In the genomic region with DNA sequence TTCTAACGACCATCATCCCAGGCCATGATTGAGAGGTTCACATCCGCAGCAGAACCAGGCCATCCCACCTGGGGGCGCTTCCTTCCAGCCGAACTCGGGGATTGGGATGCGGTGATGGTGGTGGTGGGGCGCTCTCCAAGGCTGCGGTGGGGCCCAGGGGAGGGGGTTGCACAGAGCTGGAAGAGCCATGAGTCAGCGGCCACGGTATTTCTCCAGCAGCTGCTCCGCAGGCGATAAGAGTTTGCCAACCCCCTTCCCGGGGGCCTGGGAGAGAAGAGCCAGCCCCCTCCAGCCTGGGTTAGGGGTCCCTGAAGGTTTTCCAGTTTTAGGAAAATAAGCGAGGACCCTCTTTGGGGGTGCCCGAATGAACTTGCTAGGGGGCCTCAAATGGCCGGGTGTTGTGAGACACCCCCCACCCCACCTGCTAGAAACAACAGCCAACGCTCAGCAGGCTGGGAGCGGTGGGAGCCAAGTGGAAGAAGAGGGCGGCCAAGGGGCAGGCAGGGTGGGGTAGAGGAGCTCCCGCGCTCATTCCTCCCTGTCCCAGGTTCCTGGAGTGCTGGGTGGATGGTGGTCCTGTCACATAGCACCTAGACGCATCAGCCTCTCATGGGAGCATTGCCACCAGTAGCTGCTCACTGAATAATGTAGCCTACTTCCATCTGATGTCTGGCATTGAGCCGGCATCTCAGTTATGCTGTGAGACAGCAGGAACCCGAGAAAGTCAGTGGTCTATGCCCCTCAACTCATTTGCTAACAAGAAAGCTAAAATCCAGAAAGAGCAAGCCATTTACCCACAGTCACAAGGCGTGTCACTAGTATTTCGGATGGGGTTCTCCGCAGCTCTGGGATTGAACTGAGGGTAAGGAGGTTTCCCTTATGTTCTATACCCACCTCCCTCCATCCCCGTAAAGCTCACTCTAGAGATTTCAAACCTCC, we compare ENCODE assay signal across 8 mouse cellular contexts. TPM values are rescaled to one million over a fixed set of nuclear protein-coding genes. Genes with fewer than 3 reads are reported as not detected.
A peak's percentile ranks its signal among the peaks of the same experiment; 100 is the strongest.
DNase-seq lines count a peak whose midpoint lies in the region; ATAC-seq and TF ChIP-seq lines count a peak whose summit lies in the region.

No protein-coding gene starts in this region.

- peak overlapping the region; percentile 86 for H3K27ac ChIP-seq in intestine, embryonic 14.5 days (ENCODE audit: low read depth)
- H3K27ac ChIP-seq in liver, embryonic 16.5 days (ENCODE audit: low read length) = no peak overlapping the region; the same call in 1 of the 2 replicates
- peak overlapping the region; percentile 63 for H3K27ac ChIP-seq in olfactory bulb, adult 2 months (ENCODE audit: insufficient read depth, low read depth, low read length)

- 2% methylated on average over 28 of the region's 28 CpGs for whole genome bisulfite sequencing in intestine, embryonic 14.5 days
- WGBS in liver, embryonic 16.5 days (ENCODE audit: insufficient replicate concordance) = 2% methylated on average over 28 of the region's 28 CpGs
- 2% methylated on average over 28 of the region's 28 CpGs for WGBS in olfactory bulb, adult 2 months

- H3K9ac ChIP-seq in intestine, embryonic 14.5 days (ENCODE audit: low read length) = peak overlapping the region; percentile 44; the same call in 1 of the 2 replicates
- H3K9ac ChIP-seq in liver, embryonic 16.5 days (ENCODE audit: low read depth, low read length) = peak overlapping the region; percentile 13; the same call in 1 of the 2 replicates

- peak; percentile 57; the same call in 1 of the 2 replicates for TF ChIP-seq CTCF in olfactory bulb, adult 2 months (IDR thresholded peaks at IDR 0.05; ENCODE audit: insufficient read depth, low read depth, low read length)

- TF ChIP-seq POLR2A in olfactory bulb, adult 2 months (IDR thresholded peaks at IDR 0.05; ENCODE audit: insufficient read depth, low read depth, low read length) = no peak

- peak overlapping the region; percentile 48 for H3K4me3 ChIP-seq in intestine, embryonic 14.5 days (ENCODE audit: low read depth, low read length)
- H3K4me3 ChIP-seq in liver, embryonic 16.5 days (ENCODE audit: low read depth, low read length) = peak overlapping the region; percentile 65
- peak overlapping the region; percentile 33 for H3K4me3 ChIP-seq in olfactory bulb, adult 2 months (ENCODE audit: insufficient read depth, low read depth, low read length)

- DNase-seq in urinary bladder, postnatal 25 days (ENCODE audit: low spot score) = peak; percentile 55
- DNase-seq in urinary bladder, postnatal 10 days (ENCODE audit: low spot score) = no peak
- DNase-seq in gastrocnemius, postnatal 14 days = peak; percentile 80
- peak; percentile 85 for DNase-seq in intestine, embryonic 14.5 days (ENCODE audit: low spot score)
- no peak for DNase-seq in spleen, postnatal 4 days (ENCODE audit: low spot score in 2 of 2)

- H3K4me2 ChIP-seq in intestine, embryonic 14.5 days (ENCODE audit: low read length) = peak overlapping the region; percentile 62
- peak overlapping the region; percentile 89 for H3K4me2 ChIP-seq in liver, embryonic 16.5 days (ENCODE audit: low read depth, low read length)

- intact Hi-C loops in gastrocnemius, postnatal 14 days (cut with DNase I; ENCODE audit: low total_unique reads) = no loop called here

- peaks cover 33% of the 10 kb centered on the region for H3K4me1 ChIP-seq in intestine, embryonic 14.5 days (replicated peaks; ENCODE audit: control insufficient read depth, insufficient read depth, low read length)
- peaks cover 19% of the 10 kb centered on the region for H3K4me1 ChIP-seq in liver, embryonic 16.5 days (ENCODE audit: control insufficient read depth, low read depth, low read length)
- peaks cover 29% of the 10 kb centered on the region for H3K4me1 ChIP-seq in olfactory bulb, adult 2 months (ENCODE audit: control insufficient read depth, insufficient read depth, low read length)

- H3K27me3 ChIP-seq in intestine, embryonic 14.5 days (replicated peaks; ENCODE audit: control insufficient read depth, insufficient read depth, low read length) = no peaks in the 10 kb centered on the region
- H3K27me3 ChIP-seq in liver, embryonic 16.5 days (ENCODE audit: control insufficient read depth, insufficient read depth, low read depth, low read length) = peaks cover 4% of the 10 kb centered on the region

- peak; percentile 34 for ATAC-seq in common myeloid progenitor, adult 5-6 weeks (replicated peaks; ENCODE audit: low read depth, poor library complexity, severe bottlenecking)
- ATAC-seq in intestine, embryonic 14.5 days (replicated peaks; ENCODE audit: low FRiP score, low TSS enrichment, low read depth) = peak; percentile 29; the same call in 1 of the 2 replicates
- ATAC-seq in liver, embryonic 16.5 days (ENCODE audit: low read depth) = no peak

- H3K9me3 ChIP-seq in intestine, embryonic 14.5 days (ENCODE audit: control insufficient read depth, low read length) = no peaks in the 10 kb centered on the region
- H3K9me3 ChIP-seq in liver, embryonic 16.5 days (replicated peaks; ENCODE audit: control insufficient read depth, low read length) = no peaks in the 10 kb centered on the region

- H3K36me3 ChIP-seq in intestine, embryonic 14.5 days (ENCODE audit: control insufficient read depth, insufficient read depth, low read length) = no peaks in the 10 kb centered on the region
- H3K36me3 ChIP-seq in liver, embryonic 16.5 days (ENCODE audit: control insufficient read depth, insufficient read depth) = no peaks in the 10 kb centered on the region

RNA-seq across cellular contexts. Expression of gene Creb3l1, which starts 17.1 kb away (rescaled TPM):
- total RNA-seq in common myeloid progenitor, adult 5-6 weeks (2017) = 0.78 TPM in 1 of 2 replicates, not detected in the other
- 10 to 100 TPM; 14.7 to 22.6 TPM for total RNA-seq in gastrocnemius, postnatal 14 days (2021)
- 21.2 and 24.1 TPM in 2 replicates for polyA plus RNA-seq in intestine, embryonic 14.5 days (2014; fragmentation: Nextera tagmentation; extraction: Ambion mirVana)
- polyA plus RNA-seq in liver, embryonic 16.5 days (2015; fragmentation: Nextera tagmentation; extraction: Ambion mirVana) = 0.72 and 1.3 TPM in 2 replicates
- not detected in 2 replicates for polyA plus RNA-seq in olfactory bulb, adult 2 months (2012; ENCODE audit: insufficient read depth, insufficient read length, low replicate concordance, missing spikeins)

RNA-seq across cellular contexts. Expression of gene Dgkz, which starts 31.6 kb away (rescaled TPM):
- total RNA-seq in common myeloid progenitor, adult 5-6 weeks (2017) = 102 and 117 TPM in 2 replicates
- 10 to 100 TPM; 38.6 to 42.4 TPM for total RNA-seq in gastrocnemius, postnatal 14 days (2021)
- polyA plus RNA-seq in intestine, embryonic 14.5 days (2014; fragmentation: Nextera tagmentation; extraction: Ambion mirVana) = 71.9 and 75.6 TPM in 2 replicates
- 20.2 and 24.1 TPM in 2 replicates for polyA plus RNA-seq in liver, embryonic 16.5 days (2015; fragmentation: Nextera tagmentation; extraction: Ambion mirVana)
- polyA plus RNA-seq in olfactory bulb, adult 2 months (2012; ENCODE audit: insufficient read depth, insufficient read length, low replicate concordance, missing spikeins) = 328 TPM in 1 of 2 replicates, not detected in the other

Comparison
In these comparisons a context has a peak if more than half of its experiments do, and no peak if none do; other contexts are left out.
1. DNase-seq: peak in urinary bladder, postnatal 25 days (single experiment), gastrocnemius, postnatal 14 days (single experiment) and intestine, embryonic 14.5 days (single experiment); none in urinary bladder, postnatal 10 days (single experiment) and spleen, postnatal 4 days (0 of 2).
2. Peak in every context shown above with its lines, with median percentiles within 50 percentile points of each other: H3K4me3 ChIP-seq.